Mouse (Mus musculus) brain, embryonic 14.5 days (tissue): ENCODE measurements around the gene Fbxo44.

Experiments
- CTCF ChIP-seq: fragments of 200-500 bp; IDR thresholded peaks from 2 replicates; pipeline ENCODE4 v1.5.1; 2012; ENCODE audit warnings: inconsistent platforms, mild to moderate bottlenecking, moderate library complexity, borderline replicate concordance; ENCODE audit not compliant: insufficient read depth, insufficient read length; ENCODE audit errors: extremely low read depth
- POLR2A ChIP-seq: fragments of 200-500 bp; IDR thresholded peaks from 2 replicates; pipeline ENCODE4 v1.6.1; 2012; ENCODE audit warnings: mild to moderate bottlenecking, inconsistent platforms, borderline replicate concordance; ENCODE audit not compliant: poor library complexity, insufficient read depth, insufficient read length, severe bottlenecking; ENCODE audit errors: extremely low read depth

DNA sequence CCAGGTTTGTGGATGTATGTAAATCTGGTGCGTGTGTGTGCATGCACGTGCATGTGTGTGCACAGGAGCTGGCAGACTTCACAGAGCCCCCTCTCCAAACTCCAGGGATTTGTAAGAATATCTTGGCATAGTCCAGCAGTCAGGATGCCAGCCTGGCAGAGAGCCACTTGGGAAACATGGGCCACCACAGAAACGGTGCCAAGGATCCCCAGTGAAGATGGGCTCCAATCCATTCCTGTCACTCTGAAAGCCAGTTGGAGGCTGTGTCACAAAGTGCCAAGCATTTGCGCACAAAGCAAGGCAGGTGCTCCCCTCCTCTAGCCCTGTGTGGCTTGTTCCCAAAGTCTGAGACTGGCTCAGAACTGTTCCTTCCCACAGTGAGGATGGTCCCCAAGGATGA lies 38.9 kb downstream of the Fbxo44 start:
- TF ChIP-seq CTCF (no peak), POLR2A (no peak)
